Mouse (Mus musculus): ENCODE measurements around the gene Olfr288. TPM values are rescaled to one million over a fixed set of nuclear protein-coding genes. Genes with fewer than 3 reads are reported as not detected.

The Olfr288 gene
- polyA plus RNA-seq, 1 experiment from 2014 or later, result not detected

- POLR2A ChIA-PET, result interaction anchor here (0.5 to 0.7 kb wide), 2 partner anchors 39 to 296 kb away, joined by 3 read pairs; no protein-coding TSS in a partner anchor
- H3K27me3 ChIP-seq, result no peaks in the 10 kb centered on the region
- DNase-seq (ENCODE audit: low read depth, low spot score) (no peak), ATAC-seq (no peak)
- CTCF ChIA-PET, result no interaction called here
- no peak for TF ChIP-seq CTCF (IDR thresholded peaks at IDR 0.05)
- in situ Hi-C loops (cut with MboI; ENCODE audit: low pct_unique_long_range_greater_than_20kb), result loop anchor here (25.0 kb wide), 1 partner anchor 306 kb away; no protein-coding TSS in a partner anchor
These were observed 27.4 kb downstream of the Olfr288 start for GRCm38 (mm10) chr15:98167645-98168621.

- ChIA-PET CTCF (no interaction called here), POLR2A (interaction anchor here (0.5 to 0.7 kb wide), 2 partner anchors 38 to 296 kb away, joined by 3 read pairs; no protein-coding TSS in a partner anchor)
- ATAC-seq (no peak), DNase-seq (ENCODE audit: low read depth, low spot score) (no peak)
- TF ChIP-seq CTCF (IDR thresholded peaks at IDR 0.05), result no peak
- in situ Hi-C loops (cut with MboI; ENCODE audit: low pct_unique_long_range_greater_than_20kb), result loop anchor here (25.0 kb wide), 1 partner anchor 305 kb away; no protein-coding TSS in a partner anchor
- no peaks in the 10 kb centered on the region for H3K27me3 ChIP-seq
These were observed 28.2 kb downstream of the Olfr288 start, which contains the start of gene Ccdc184 for GRCm38 (mm10) chr15:98166963-98167644. Gene Ccdc184, plus strand, starts transcription at chr15:98167158.

DNA sequence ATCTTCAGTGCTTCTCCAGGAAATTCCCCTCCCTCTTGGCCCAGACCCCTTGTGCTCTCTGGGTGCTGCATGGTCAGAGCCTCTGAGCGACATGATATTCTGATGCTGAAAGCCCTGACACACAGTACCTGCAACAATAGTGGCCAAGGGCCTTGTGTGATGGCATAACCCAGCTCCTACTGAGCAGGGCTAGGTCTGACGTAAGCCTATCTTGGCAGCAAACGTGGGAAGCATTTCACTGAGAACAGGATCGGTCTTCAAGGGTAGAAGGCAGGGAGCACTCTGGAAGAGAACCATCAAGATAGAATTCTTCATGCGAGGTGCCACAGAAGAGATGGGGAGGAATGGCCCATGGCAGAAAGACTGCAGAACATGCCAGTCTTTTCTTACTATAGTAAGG lies 29.8 kb downstream of the Olfr288 start, which contains the start of gene Asb8:
Gene Asb8 (minus strand): TSS at position 101 of the 400 bp plus-strand sequence.
- ChIA-PET POLR2A (no interaction called here), CTCF (no interaction called here)
- ATAC-seq (no peak), DNase-seq (ENCODE audit: low read depth, low spot score) (no peak)
- no peak for TF ChIP-seq CTCF (IDR thresholded peaks at IDR 0.05)
- no peaks in the 10 kb centered on the region for H3K27me3 ChIP-seq
- in situ Hi-C loops (cut with MboI; ENCODE audit: low pct_unique_long_range_greater_than_20kb), result loop anchor here (25.0 kb wide), 1 partner anchor 303 kb away; no protein-coding TSS in a partner anchor

- TF ChIP-seq CTCF (IDR thresholded peaks at IDR 0.05), result no peak
- ATAC-seq (no peak), DNase-seq (ENCODE audit: low read depth, low spot score) (no peak)
- ChIA-PET POLR2A (no interaction called here), CTCF (interaction anchor here (1.6 to 2.1 kb wide), 2 partner anchors 11 to 18 kb away, joined by 4 to 6 read pairs; no protein-coding TSS in a partner anchor)
- in situ Hi-C loops (cut with MboI; ENCODE audit: low pct_unique_long_range_greater_than_20kb), result loop anchor here (25.0 kb wide), 1 partner anchor 300 kb away; no protein-coding TSS in a partner anchor
- no peaks in the 10 kb centered on the region for H3K27me3 ChIP-seq
These were observed 32.8 kb downstream of the Olfr288 start for GRCm38 (mm10) chr15:98162561-98162960.

- no peak for TF ChIP-seq CTCF (IDR thresholded peaks at IDR 0.05)
- in situ Hi-C loops (cut with MboI; ENCODE audit: low pct_unique_long_range_greater_than_20kb), result loop anchor here (25.0 kb wide), 1 partner anchor 299 kb away; no protein-coding TSS in a partner anchor
- ChIA-PET POLR2A (interaction anchor here (0.7 kb wide), 1 partner anchor 484 kb away, joined by 3 read pairs; no protein-coding TSS in a partner anchor), CTCF (interaction anchor here (1.0 to 2.1 kb wide), 3 partner anchors 12 to 20 kb away, joined by 3 to 6 read pairs (median 4); no protein-coding TSS in a partner anchor)
- no peak for ATAC-seq
- DNase-seq (ENCODE audit: low read depth, low spot score), result no peak
- no peaks in the 10 kb centered on the region for H3K27me3 ChIP-seq
These were observed 34.1 kb downstream of the Olfr288 start for GRCm38 (mm10) chr15:98161026-98161805.

GRCm38 (mm10) chr15:98157253-98157652 lies 38.1 kb downstream of the Olfr288 start:
- H3K27me3 ChIP-seq, result no peaks in the 10 kb centered on the region
- no peak for TF ChIP-seq CTCF (IDR thresholded peaks at IDR 0.05)
- POLR2A ChIA-PET, result interaction anchor here (0.6 kb wide), 1 partner anchor 13 kb away, joined by 3 read pairs; no protein-coding TSS in a partner anchor
- in situ Hi-C loops (cut with MboI; ENCODE audit: low pct_unique_long_range_greater_than_20kb), result loop anchor here (25.0 kb wide), 1 partner anchor 295 kb away; no protein-coding TSS in a partner anchor
- DNase-seq (ENCODE audit: low read depth, low spot score) (no peak), ATAC-seq (no peak)
- CTCF ChIA-PET, result no interaction called here

DNA sequence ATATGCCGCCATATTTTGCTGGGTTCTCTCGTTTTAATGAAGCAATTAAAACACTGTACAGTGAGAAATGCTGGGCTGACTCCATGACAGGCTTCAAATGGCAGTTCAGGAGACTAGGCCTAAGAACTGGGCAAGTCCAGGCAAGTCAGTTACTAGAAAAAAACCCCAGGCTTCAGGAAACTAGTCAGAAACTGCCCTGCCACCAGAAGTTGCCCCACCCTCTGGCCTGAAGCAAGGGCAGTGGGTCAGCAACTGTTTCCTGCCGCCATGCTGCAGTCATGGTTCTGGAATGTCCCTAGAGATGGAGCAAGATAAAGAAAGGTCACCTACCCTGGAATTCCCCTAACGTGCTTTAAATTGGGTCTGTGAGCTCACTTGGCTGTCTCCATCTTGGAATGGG lies 39.4 kb downstream of the Olfr288 start:
- CTCF ChIA-PET, result interaction anchor here (0.7 to 1.5 kb wide), 2 partner anchors 18 to 20 kb away, joined by 3 read pairs; no protein-coding TSS in a partner anchor
- H3K27me3 ChIP-seq, result no peaks in the 10 kb centered on the region
- DNase-seq (ENCODE audit: low read depth, low spot score), result no peak
- no peak for TF ChIP-seq CTCF (IDR thresholded peaks at IDR 0.05)
- POLR2A ChIA-PET, result no interaction called here
- no peak for ATAC-seq
- in situ Hi-C loops (cut with MboI; ENCODE audit: low pct_unique_long_range_greater_than_20kb), result loop anchor here (25.0 kb wide), 1 partner anchor 294 kb away; no protein-coding TSS in a partner anchor

GRCm38 (mm10) chr15:98155272-98155671 lies 40.1 kb downstream of the Olfr288 start:
- TF ChIP-seq CTCF (IDR thresholded peaks at IDR 0.05), result no peak
- DNase-seq (ENCODE audit: low read depth, low spot score) (no peak), ATAC-seq (no peak)
- ChIA-PET POLR2A (no interaction called here), CTCF (interaction anchor here (1.5 kb wide), 1 partner anchor 19 kb away, joined by 3 read pairs; no protein-coding TSS in a partner anchor)
- in situ Hi-C loops (cut with MboI; ENCODE audit: low pct_unique_long_range_greater_than_20kb), result loop anchor here (25.0 kb wide), 1 partner anchor 293 kb away; no protein-coding TSS in a partner anchor
- no peaks in the 10 kb centered on the region for H3K27me3 ChIP-seq

DNA sequence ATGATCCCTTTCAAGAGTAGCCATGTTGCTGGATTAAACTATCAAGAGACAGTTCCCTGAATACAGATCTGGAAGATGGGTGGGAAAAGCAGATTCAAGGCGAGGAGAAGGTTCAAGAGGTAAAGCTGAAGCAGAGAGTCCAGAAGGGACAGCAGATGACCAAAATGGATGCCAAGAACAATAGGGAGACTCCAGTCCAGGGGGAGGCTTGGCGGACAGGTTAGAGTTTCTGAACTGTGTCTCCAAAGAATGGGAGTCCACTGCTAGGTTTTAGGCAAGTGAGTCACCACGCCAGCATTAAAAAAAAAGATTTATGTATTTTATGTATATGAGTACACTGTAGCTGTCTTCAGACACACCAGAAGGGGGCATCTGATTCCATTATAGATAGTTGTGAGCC lies 40.7 kb downstream of the Olfr288 start:
- no peak for DNase-seq (ENCODE audit: low read depth, low spot score)
- ATAC-seq, result no peak
- CTCF ChIA-PET, result interaction anchor here (1.5 kb wide), 1 partner anchor 18 kb away, joined by 3 read pairs; no protein-coding TSS in a partner anchor
- H3K27me3 ChIP-seq, result no peaks in the 10 kb centered on the region
- POLR2A ChIA-PET, result no interaction called here
- in situ Hi-C loops (cut with MboI; ENCODE audit: low pct_unique_long_range_greater_than_20kb), result loop anchor here (5.0 to 25.0 kb wide), 3 partner anchors 62 to 292 kb away; partner anchors contain the start of genes Pfkm and Senp1
- no peak for TF ChIP-seq CTCF (IDR thresholded peaks at IDR 0.05)
